Mouse (Mus musculus) limb, embryonic 15.5 days (tissue): ENCODE data around the gene Exd1. TPM values are rescaled to one million over a fixed set of nuclear protein-coding genes. Genes with fewer than 3 reads are reported as not detected.

ENCODE experiments used
- ATAC-seq: fragments of 200-750 bp; cut with Nextera tagmentation; 2 replicates; pipeline ENCODE4 v1.8.0; 2017; ENCODE audit warnings: low read depth, moderate TSS enrichment; ENCODE audit not compliant: insufficient number of reproducible peaks, low FRiP score, low TSS enrichment
- H3K27ac ChIP-seq: fragments of 300-500 bp; sonication (generic); 2 replicates; pipeline ENCODE4 v1.5.1; 2015; ENCODE audit warnings: moderate library complexity, mild to moderate bottlenecking, inconsistent platforms
- H3K27me3 ChIP-seq: fragments of 300-500 bp; sonication (generic); 2 replicates; pipeline ENCODE4 v1.6.1; 2015; ENCODE audit warnings: inconsistent platforms
- H3K36me3 ChIP-seq: fragments of 300-500 bp; sonication (generic); 2 replicates; pipeline ENCODE4 v1.6.1; 2015; ENCODE audit warnings: inconsistent platforms
- H3K4me1 ChIP-seq: fragments of 300-500 bp; sonication (generic); 2 replicates; pipeline ENCODE4 v1.6.1; 2015; ENCODE audit warnings: inconsistent platforms
- H3K4me2 ChIP-seq: fragments of 300-500 bp; sonication (generic); 2 replicates; pipeline ENCODE4 v1.6.1; 2015; ENCODE audit warnings: mild to moderate bottlenecking, inconsistent platforms
- H3K4me3 ChIP-seq: fragments of 300-500 bp; sonication (generic); 2 replicates; pipeline ENCODE4 v1.5.1; 2015; ENCODE audit warnings: mild to moderate bottlenecking, inconsistent platforms
- H3K9ac ChIP-seq: fragments of 300-500 bp; sonication (generic); 2 replicates; pipeline ENCODE4 v1.6.1; 2015; ENCODE audit warnings: inconsistent platforms
- H3K9me3 ChIP-seq: fragments of 300-500 bp; sonication (generic); 2 replicates; pipeline ENCODE4 v1.6.1; 2016; ENCODE audit warnings: inconsistent platforms
- WGBS: fragments of 180-500 bp; shearing (Covaris S2); methylation state at CpG from one replicate; pipeline ENCODE4 v1.1.7; 2015; 5-methylcytosine and 5-hydroxymethylcytosine counted together
- polyA plus RNA-seq: library from polyadenylated mRNA; unstranded; fragments of >200 nt; fragmentation: Nextera tagmentation; extraction: Ambion mirVana; gene quantifications from 2 replicates; pipeline ENCODE4 v1.2.1, GENCODE M21; 2015

Gene Exd1
- polyA plus RNA-seq, 1 experiment from 2014 or later, result 0.51 TPM

GRCm38 (mm10) chr2:119566182-119566855 is 18.9 kb upstream of the Exd1 start:
- Histone ChIP-seq H3K4me3 (no peak overlapping the region), H3K9ac (no peak overlapping the region), H3K4me1 (no peaks in the 10 kb centered on the region), H3K27me3 (no peaks in the 10 kb centered on the region), H3K27ac (no peak overlapping the region), H3K36me3 (peaks cover 9% of the 10 kb centered on the region), H3K4me2 (no peak overlapping the region), H3K9me3 (no peaks in the 10 kb centered on the region)
- WGBS, result 92% methylated on average over 7 of the region's 7 CpGs
- no peak for ATAC-seq

GRCm38 (mm10) chr2:119565284-119565683 is 17.9 kb upstream of the Exd1 start:
- no peak overlapping the region for H3K4me3 ChIP-seq
- H3K36me3 ChIP-seq, result peaks cover 6% of the 10 kb centered on the region
- H3K27me3 ChIP-seq, result no peaks in the 10 kb centered on the region
- H3K4me2 ChIP-seq, result no peak overlapping the region
- no peaks in the 10 kb centered on the region for H3K4me1 ChIP-seq
- WGBS, result 93% methylated on average over 4 of the region's 4 CpGs
- H3K27ac ChIP-seq, result no peak overlapping the region
- H3K9ac ChIP-seq, result no peak overlapping the region
- ATAC-seq, result no peak
- no peaks in the 10 kb centered on the region for H3K9me3 ChIP-seq

- H3K36me3 ChIP-seq, result peaks cover 6% of the 10 kb centered on the region; the same call in 1 of the 2 replicates
- no peak overlapping the region for H3K9ac ChIP-seq
- no peaks in the 10 kb centered on the region for H3K9me3 ChIP-seq
- no peak overlapping the region for H3K4me3 ChIP-seq
- WGBS, result 77% methylated on average over 3 of the region's 3 CpGs
- H3K27me3 ChIP-seq, result no peaks in the 10 kb centered on the region
- H3K27ac ChIP-seq, result no peak overlapping the region
- no peak overlapping the region for H3K4me2 ChIP-seq
- ATAC-seq, result no peak
- no peaks in the 10 kb centered on the region for H3K4me1 ChIP-seq
Observed at GRCm38 (mm10) chr2:119561794-119562193, 14.4 kb upstream of the Exd1 start.

- Histone ChIP-seq H3K9ac (no peak overlapping the region), H3K4me3 (no peak overlapping the region), H3K27ac (no peak overlapping the region), H3K36me3 (0 out of 2 replicates have a peak, but pooled peaks cover 6% of the 10 kb centered on the region), H3K4me2 (no peak overlapping the region), H3K9me3 (no peaks in the 10 kb centered on the region), H3K4me1 (no peaks in the 10 kb centered on the region), H3K27me3 (no peaks in the 10 kb centered on the region)
- no peak for ATAC-seq
- 68% methylated on average over 7 of the region's 7 CpGs for WGBS
Observed at GRCm38 (mm10) chr2:119558737-119559340, 11.4 kb upstream of the Exd1 start.

GRCm38 (mm10) chr2:119558039-119558438 is 10.6 kb upstream of the Exd1 start:
- H3K9ac ChIP-seq, result no peak overlapping the region
- no peaks in the 10 kb centered on the region for H3K9me3 ChIP-seq
- H3K36me3 ChIP-seq, result 0 out of 2 replicates have a peak, but pooled peaks cover 5% of the 10 kb centered on the region
- WGBS, result 88% methylated on average over 3 of the region's 3 CpGs
- no peak for ATAC-seq
- H3K27me3 ChIP-seq, result no peaks in the 10 kb centered on the region
- H3K4me1 ChIP-seq, result no peaks in the 10 kb centered on the region
- no peak overlapping the region for H3K27ac ChIP-seq
- H3K4me2 ChIP-seq, result no peak overlapping the region
- no peak overlapping the region for H3K4me3 ChIP-seq

GRCm38 (mm10) chr2:119549678-119550077 is 2.3 kb upstream of the Exd1 start:
- no peaks in the 10 kb centered on the region for H3K27me3 ChIP-seq
- no peak overlapping the region for H3K4me3 ChIP-seq
- ATAC-seq, result no peak
- H3K4me2 ChIP-seq, result no peak overlapping the region
- no peak overlapping the region for H3K27ac ChIP-seq
- WGBS, result 82% methylated on average over 2 of the region's 2 CpGs
- H3K4me1 ChIP-seq, result peaks cover 12% of the 10 kb centered on the region
- no peaks in the 10 kb centered on the region for H3K36me3 ChIP-seq
- H3K9me3 ChIP-seq, result no peaks in the 10 kb centered on the region
- no peak overlapping the region for H3K9ac ChIP-seq

GRCm38 (mm10) chr2:119548691-119549090 is 1.3 kb upstream of the Exd1 start:
- 51% methylated on average over 5 of the region's 5 CpGs for WGBS
- ATAC-seq, result no peak
- H3K36me3 ChIP-seq, result no peaks in the 10 kb centered on the region
- H3K9ac ChIP-seq, result no peak overlapping the region
- peak overlapping the region; percentile 73; the same call in 1 of the 2 replicates for H3K4me2 ChIP-seq
- H3K4me1 ChIP-seq, result peaks cover 12% of the 10 kb centered on the region
- H3K27me3 ChIP-seq, result no peaks in the 10 kb centered on the region
- H3K4me3 ChIP-seq, result peak overlapping the region; percentile 86
- H3K9me3 ChIP-seq, result no peaks in the 10 kb centered on the region
- H3K27ac ChIP-seq, result no peak overlapping the region

GRCm38 (mm10) chr2:119548371-119548660 is 889 bp upstream of the Exd1 start:
- H3K9ac ChIP-seq, result peak overlapping the region; percentile 73
- no peaks in the 10 kb centered on the region for H3K27me3 ChIP-seq
- no peaks in the 10 kb centered on the region for H3K36me3 ChIP-seq
- peak overlapping the region; percentile 86 for H3K4me3 ChIP-seq
- WGBS, result 6% methylated on average over 3 of the region's 3 CpGs
- no peak overlapping the region for H3K27ac ChIP-seq
- ATAC-seq, result no peak
- H3K4me2 ChIP-seq, result peak overlapping the region; percentile 73
- no peaks in the 10 kb centered on the region for H3K9me3 ChIP-seq
- H3K4me1 ChIP-seq, result peaks cover 12% of the 10 kb centered on the region

GRCm38 (mm10) chr2:119546848-119547521 is 442 bp downstream of the Exd1 start:
- ATAC-seq, result peak; percentile 77
- Histone ChIP-seq H3K4me1 (peaks cover 12% of the 10 kb centered on the region), H3K27me3 (no peaks in the 10 kb centered on the region), H3K9me3 (no peaks in the 10 kb centered on the region), H3K4me3 (peak overlapping the region; percentile 86), H3K27ac (peak overlapping the region; percentile 88), H3K4me2 (peak overlapping the region; percentile 73), H3K36me3 (no peaks in the 10 kb centered on the region), H3K9ac (peak overlapping the region; percentile 42)
- under 1% methylated on average over 30 of the region's 30 CpGs for WGBS

- WGBS, result 74% methylated on average over 2 of the region's 2 CpGs
- H3K9me3 ChIP-seq, result no peaks in the 10 kb centered on the region
- no peaks in the 10 kb centered on the region for H3K36me3 ChIP-seq
- H3K4me1 ChIP-seq, result peaks cover 8% of the 10 kb centered on the region
- H3K27ac ChIP-seq, result no peak overlapping the region
- no peak overlapping the region for H3K9ac ChIP-seq
- no peaks in the 10 kb centered on the region for H3K27me3 ChIP-seq
- ATAC-seq, result no peak
- H3K4me3 ChIP-seq, result no peak overlapping the region
- no peak overlapping the region for H3K4me2 ChIP-seq
Observed at GRCm38 (mm10) chr2:119543656-119544055, 3.8 kb downstream of the Exd1 start.

- Histone ChIP-seq H3K27me3 (no peaks in the 10 kb centered on the region), H3K36me3 (no peaks in the 10 kb centered on the region), H3K9ac (no peak overlapping the region), H3K4me1 (peaks cover 4% of the 10 kb centered on the region), H3K27ac (no peak overlapping the region), H3K4me2 (no peak overlapping the region), H3K9me3 (no peaks in the 10 kb centered on the region), H3K4me3 (no peak overlapping the region)
- ATAC-seq, result no peak
- 16% methylated on average over 1 of the region's 1 CpGs for WGBS
Observed at GRCm38 (mm10) chr2:119542106-119542505, 5.3 kb downstream of the Exd1 start.

GRCm38 (mm10) chr2:119538802-119539201 is 8.6 kb downstream of the Exd1 start:
- H3K9me3 ChIP-seq, result no peaks in the 10 kb centered on the region
- no peak overlapping the region for H3K27ac ChIP-seq
- no peaks in the 10 kb centered on the region for H3K4me1 ChIP-seq
- H3K27me3 ChIP-seq, result no peaks in the 10 kb centered on the region
- no peak for ATAC-seq
- H3K4me2 ChIP-seq, result no peak overlapping the region
- H3K9ac ChIP-seq, result no peak overlapping the region
- no peaks in the 10 kb centered on the region for H3K36me3 ChIP-seq
- no peak overlapping the region for H3K4me3 ChIP-seq
- 80% methylated on average over 9 of the region's 9 CpGs for WGBS
